Mouse (Mus musculus) liver, postnatal 0 days (tissue): Measurements from ENCODE around the gene Zfp664. TPM values are rescaled to one million over a fixed set of nuclear protein-coding genes. Genes with fewer than 3 reads are reported as not detected.

ENCODE experiments used
- ATAC-seq: fragments of 200-750 bp; cut with Nextera tagmentation; 2 replicates; pipeline ENCODE4 v1.8.0; 2017; ENCODE audit warnings: mild to moderate bottlenecking, moderate library complexity
- DNase-seq: peaks from one replicate; pipeline ENCODE4 v3.0.0-alpha.2; 2016
- H3K27ac ChIP-seq: fragments of 300-500 bp; sonication (generic); 2 replicates; pipeline ENCODE4 v1.5.1; 2014; ENCODE audit warnings: antibody characterized with exemption, moderate library complexity, mild to moderate bottlenecking, low read depth
- H3K27me3 ChIP-seq: fragments of 300-500 bp; sonication (generic); 2 replicates; pipeline ENCODE4 v1.6.1; 2014; ENCODE audit warnings: low read length, control low read depth, mixed read lengths; ENCODE audit not compliant: insufficient read depth
- H3K36me3 ChIP-seq: fragments of 300-500 bp; sonication (generic); replicated peaks from 2 replicates; pipeline ENCODE4 v1.6.1; 2014; ENCODE audit warnings: mild to moderate bottlenecking, control low read depth, low read length, moderate library complexity, mixed read lengths; ENCODE audit not compliant: insufficient read depth
- H3K4me1 ChIP-seq: fragments of 300-500 bp; sonication (generic); 2 replicates; pipeline ENCODE4 v1.6.1; 2014; ENCODE audit warnings: antibody characterized with exemption, mild to moderate bottlenecking, control low read depth; ENCODE audit not compliant: insufficient read depth
- H3K4me2 ChIP-seq: fragments of 300-500 bp; sonication (generic); 2 replicates; pipeline ENCODE4 v1.6.1; 2014; ENCODE audit warnings: low read depth, mild to moderate bottlenecking, low read length, moderate library complexity, mixed read lengths
- H3K4me3 ChIP-seq: fragments of 300-500 bp; sonication (generic); 2 replicates; pipeline ENCODE4 v1.5.1; 2014; ENCODE audit warnings: low read depth, low read length
- H3K9ac ChIP-seq: fragments of 300-500 bp; sonication (generic); replicated peaks from 2 replicates; pipeline ENCODE4 v1.6.1; 2014; ENCODE audit warnings: mild to moderate bottlenecking, moderate library complexity
- H3K9me3 ChIP-seq: fragments of 300-500 bp; sonication (generic); 2 replicates; pipeline ENCODE4 v1.6.1; 2016; ENCODE audit warnings: mild to moderate bottlenecking, control low read depth, low read length, mixed read lengths
- CTCF ChIP-seq: sonication (generic); IDR thresholded peaks from 2 replicates; pipeline ENCODE4 v1.5.1; 2016; ENCODE audit warnings: antibody characterized with exemption, low read depth
- EP300 ChIP-seq: IDR thresholded peaks from 2 replicates; pipeline ENCODE4 v1.6.1; 2016; ENCODE audit warnings: antibody characterized with exemption, low read depth, mild to moderate bottlenecking
- WGBS: fragments of 180-500 bp; shearing (Covaris S2); extraction: QIAGEN DNeasy Blood & Tissue Kit; methylation state at CpG from one replicate; pipeline ENCODE4 v1.1.7; 2014; ENCODE audit not compliant: insufficient replicate concordance; 5-methylcytosine and 5-hydroxymethylcytosine counted together
- polyA plus RNA-seq: library from polyadenylated mRNA; unstranded; fragments of >200 nt; fragmentation: Nextera tagmentation; extraction: Ambion mirVana; gene quantifications from 2 replicates; pipeline ENCODE4 v1.2.1, GENCODE M21; 2015

The Zfp664 gene
- polyA plus RNA-seq, 1 experiment from 2014 or later: 12.1 TPM

- H3K4me3 ChIP-seq: no peak overlapping the region
- no peak for ATAC-seq
- no peak for DNase-seq
- WGBS: 79% methylated on average over 10 of the region's 10 CpGs
- H3K27me3 ChIP-seq: no peaks in the 10 kb centered on the region
- H3K4me2 ChIP-seq: no peak overlapping the region
- no peaks in the 10 kb centered on the region for H3K36me3 ChIP-seq
- H3K4me1 ChIP-seq: no peaks in the 10 kb centered on the region
- no peaks in the 10 kb centered on the region for H3K9me3 ChIP-seq
- no peak overlapping the region for H3K9ac ChIP-seq
- no peak for TF ChIP-seq CTCF
- no peak for TF ChIP-seq EP300
- H3K27ac ChIP-seq: no peak overlapping the region
Measured at GRCm38 (mm10) chr5:124836075-124836474, 26.4 kb upstream of the Zfp664 start.

GRCm38 (mm10) chr5:124836621-124837020, 25.9 kb upstream of the Zfp664 start:
- ATAC-seq (no peak), DNase-seq (no peak)
- WGBS: 50% methylated on average over 4 of the region's 4 CpGs
- H3K27me3 ChIP-seq: no peaks in the 10 kb centered on the region
- TF ChIP-seq EP300: no peak
- TF ChIP-seq CTCF: no peak
- no peaks in the 10 kb centered on the region for H3K9me3 ChIP-seq
- no peak overlapping the region for H3K4me2 ChIP-seq
- no peaks in the 10 kb centered on the region for H3K4me1 ChIP-seq
- H3K36me3 ChIP-seq: no peaks in the 10 kb centered on the region
- H3K9ac ChIP-seq: no peak overlapping the region
- H3K4me3 ChIP-seq: no peak overlapping the region
- no peak overlapping the region for H3K27ac ChIP-seq

DNA sequence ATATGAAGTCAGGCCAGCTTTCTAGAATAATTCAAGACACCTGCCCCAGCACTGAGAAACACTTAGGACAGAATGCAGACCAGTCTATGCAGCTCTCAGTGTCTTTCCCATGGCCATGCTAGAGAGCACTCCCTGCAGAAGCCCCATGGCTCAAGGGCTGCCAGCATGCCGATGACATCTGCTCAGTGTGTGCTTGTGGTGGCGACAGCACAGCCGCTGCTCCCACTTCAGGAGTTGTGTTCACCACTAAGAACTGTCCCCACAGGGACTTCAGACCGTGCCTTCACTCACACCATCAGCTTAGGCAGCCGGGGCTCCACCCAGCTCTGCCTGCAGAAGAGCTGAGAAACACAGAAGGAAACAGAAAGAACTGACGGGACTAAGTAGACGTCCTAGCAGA, 22.3 kb upstream of the Zfp664 start:
- no peak for ATAC-seq
- no peak for DNase-seq
- Histone ChIP-seq H3K9me3 (no peaks in the 10 kb centered on the region), H3K9ac (no peak overlapping the region), H3K4me1 (no peaks in the 10 kb centered on the region), H3K27ac (no peak overlapping the region), H3K36me3 (no peaks in the 10 kb centered on the region), H3K4me2 (no peak overlapping the region), H3K4me3 (no peak overlapping the region), H3K27me3 (no peaks in the 10 kb centered on the region)
- TF ChIP-seq CTCF (no peak), EP300 (no peak)
- 64% methylated on average over 7 of the region's 7 CpGs for WGBS

DNA sequence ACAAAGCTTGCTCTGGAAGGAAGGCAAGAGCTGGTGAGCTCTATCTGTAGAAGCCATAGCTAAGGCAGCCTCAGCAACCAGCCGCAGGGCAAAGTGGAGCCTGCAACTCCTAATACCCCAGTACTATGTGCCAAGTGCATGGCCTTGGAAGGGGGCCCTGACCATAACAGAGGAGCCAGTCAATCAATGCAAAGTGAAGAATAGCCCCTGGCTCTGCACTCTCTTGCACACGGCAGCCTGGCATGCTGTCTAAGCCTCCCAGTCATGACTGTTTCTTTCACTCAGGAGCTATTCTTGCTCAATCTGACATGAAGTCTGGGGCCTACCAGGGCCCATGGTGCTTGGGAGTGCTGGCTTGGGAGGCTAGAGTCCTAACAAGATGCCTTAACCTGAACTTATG, 21.8 kb upstream of the Zfp664 start:
- no peak overlapping the region for H3K4me3 ChIP-seq
- no peaks in the 10 kb centered on the region for H3K36me3 ChIP-seq
- H3K4me2 ChIP-seq: no peak overlapping the region
- no peak overlapping the region for H3K9ac ChIP-seq
- no peaks in the 10 kb centered on the region for H3K4me1 ChIP-seq
- DNase-seq (no peak), ATAC-seq (no peak)
- TF ChIP-seq EP300: no peak
- no peak for TF ChIP-seq CTCF
- no peaks in the 10 kb centered on the region for H3K9me3 ChIP-seq
- WGBS: 76% methylated on average over 2 of the region's 2 CpGs
- H3K27ac ChIP-seq: no peak overlapping the region
- H3K27me3 ChIP-seq: no peaks in the 10 kb centered on the region

- Histone ChIP-seq H3K27me3 (no peaks in the 10 kb centered on the region), H3K4me2 (no peak overlapping the region), H3K27ac (no peak overlapping the region), H3K9ac (no peak overlapping the region), H3K9me3 (no peaks in the 10 kb centered on the region), H3K4me1 (no peaks in the 10 kb centered on the region), H3K36me3 (no peaks in the 10 kb centered on the region), H3K4me3 (no peak overlapping the region)
- no peak for ATAC-seq
- TF ChIP-seq EP300 (no peak), CTCF (no peak)
- DNase-seq: no peak
- 73% methylated on average over 8 of the region's 8 CpGs for WGBS
Measured at GRCm38 (mm10) chr5:124843386-124843785, 19.1 kb upstream of the Zfp664 start.

- Histone ChIP-seq H3K9ac (no peak overlapping the region), H3K36me3 (no peaks in the 10 kb centered on the region), H3K27me3 (no peaks in the 10 kb centered on the region), H3K27ac (no peak overlapping the region), H3K4me3 (no peak overlapping the region), H3K9me3 (no peaks in the 10 kb centered on the region), H3K4me2 (no peak overlapping the region), H3K4me1 (no peaks in the 10 kb centered on the region)
- ATAC-seq (no peak), DNase-seq (no peak)
- WGBS: 27% methylated on average over 4 of the region's 4 CpGs
- TF ChIP-seq EP300 (no peak), CTCF (no peak)
Measured at GRCm38 (mm10) chr5:124844929-124845328, 17.6 kb upstream of the Zfp664 start.

DNA sequence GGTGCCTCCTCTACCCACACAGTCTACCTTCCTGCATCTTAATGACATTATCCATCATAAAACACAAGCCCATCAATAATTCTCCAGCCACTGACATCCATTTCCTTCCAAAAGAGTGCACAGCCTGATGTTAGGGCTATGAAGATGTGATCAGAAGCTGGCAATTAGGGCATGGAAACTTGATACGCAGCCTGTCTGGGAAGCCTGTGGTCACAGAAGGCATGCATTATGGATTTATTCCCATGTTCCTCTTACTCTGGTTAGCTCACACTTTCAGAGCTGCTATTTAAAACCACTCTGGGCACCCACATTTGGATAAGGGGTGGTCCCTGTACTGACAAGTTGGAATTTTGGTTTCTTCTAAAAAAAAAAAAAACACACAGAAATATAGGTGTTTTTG, 15.5 kb upstream of the Zfp664 start:
- Histone ChIP-seq H3K36me3 (no peaks in the 10 kb centered on the region), H3K4me2 (no peak overlapping the region), H3K9ac (no peak overlapping the region), H3K4me3 (no peak overlapping the region), H3K4me1 (no peaks in the 10 kb centered on the region), H3K9me3 (no peaks in the 10 kb centered on the region), H3K27me3 (no peaks in the 10 kb centered on the region), H3K27ac (no peak overlapping the region)
- ATAC-seq: no peak
- WGBS: 78% methylated on average over 1 of the region's 1 CpGs
- no peak for DNase-seq
- TF ChIP-seq CTCF (no peak), EP300 (no peak)
